In genomic region chr4:101601758-101602157, GRCm38 (mm10) we compare ENCODE assay signal across 9 mouse cellular contexts. TPM values are rescaled to one million over a fixed set of nuclear protein-coding genes. Genes with fewer than 3 reads are reported as not detected.
DNase-seq lines count a peak whose midpoint lies in the region; ATAC-seq and TF ChIP-seq lines count a peak whose summit lies in the region.
"Had no signal": no experiment of that assay in that cellular context is flagged by ENCODE, and none has a peak within 500 bp of the region (broad histone marks: within the 10 kb centered on the region; RNA-seq: fewer than 3 reads in every experiment).

No protein-coding gene starts in this region.

- no peak for ATAC-seq in liver, embryonic 11.5 days (replicated peaks; ENCODE audit: low FRiP score)
- ATAC-seq in megakaryocyte-erythroid progenitor cell, adult 5-6 weeks (replicated peaks; ENCODE audit: low FRiP score, low TSS enrichment, poor library complexity, severe bottlenecking) = peak; percentile 88

- intact Hi-C loops in heart, postnatal 25 days (cut with DNase I) = no loop called here

- H3K36me3 ChIP-seq in liver, adult 2 months (ENCODE audit: control insufficient read depth, insufficient read depth, low read length) = no peaks in the 10 kb centered on the region
- H3K36me3 ChIP-seq in liver, embryonic 11.5 days (ENCODE audit: control insufficient read depth, insufficient read depth, low read length) = no peaks in the 10 kb centered on the region
- no peaks in the 10 kb centered on the region for H3K36me3 ChIP-seq in heart, embryonic 10.5 days

- TF ChIP-seq CTCF in liver, adult 2 months (IDR thresholded peaks at IDR 0.05; ENCODE audit: low read depth, low read length) = peak; percentile 17; the same call in 1 of the 2 replicates
- peak; percentile 47; the same call in 1 of the 2 replicates for TF ChIP-seq CTCF in brain, embryonic 14.5 days (IDR thresholded peaks at IDR 0.05; ENCODE audit: borderline replicate concordance, extremely low read depth, insufficient read depth, insufficient read length)

- H3K27ac ChIP-seq in liver, adult 2 months (replicated peaks; ENCODE audit: insufficient read depth, low read depth, low read length) = no peak overlapping the region
- no peak overlapping the region for H3K27ac ChIP-seq in liver, embryonic 11.5 days (ENCODE audit: low read depth, low read length)
- H3K27ac ChIP-seq in heart, embryonic 10.5 days = no peak overlapping the region

- H3K27me3 ChIP-seq in liver, adult 2 months (ENCODE audit: control insufficient read depth, insufficient read depth, low read length) = no peaks in the 10 kb centered on the region
- H3K27me3 ChIP-seq in liver, embryonic 11.5 days (replicated peaks; ENCODE audit: control insufficient read depth, insufficient read depth, low read length) = no peaks in the 10 kb centered on the region
- no peaks in the 10 kb centered on the region for H3K27me3 ChIP-seq in heart, embryonic 10.5 days (ENCODE audit: insufficient read depth, poor library complexity, severe bottlenecking)

- no peak overlapping the region for H3K4me3 ChIP-seq in liver, adult 2 months (ENCODE audit: insufficient read depth, low read depth, low read length)
- H3K4me3 ChIP-seq in liver, embryonic 11.5 days (ENCODE audit: low read depth, low read length) = no peak overlapping the region
- no peak overlapping the region for H3K4me3 ChIP-seq in heart, embryonic 10.5 days

- H3K4me2 ChIP-seq in liver, embryonic 11.5 days = no peak overlapping the region

- H3K9me3 ChIP-seq in liver, embryonic 11.5 days (ENCODE audit: control insufficient read depth, low read length) = no peaks in the 10 kb centered on the region
- H3K9me3 ChIP-seq in heart, embryonic 10.5 days = no peaks in the 10 kb centered on the region

- no peaks in the 10 kb centered on the region for H3K79me2 ChIP-seq in liver, adult 2 months (ENCODE audit: control insufficient read depth, insufficient read depth, low read length)

- H3K4me1 ChIP-seq in liver, adult 2 months (ENCODE audit: control insufficient read depth, insufficient read depth, low read length) = no peaks in the 10 kb centered on the region
- H3K4me1 ChIP-seq in liver, embryonic 11.5 days (replicated peaks; ENCODE audit: control insufficient read depth, insufficient read depth, low read length) = no peaks in the 10 kb centered on the region
- H3K4me1 ChIP-seq in heart, embryonic 10.5 days = no peaks in the 10 kb centered on the region

- no peak for TF ChIP-seq POLR2A in liver, adult 2 months (IDR thresholded peaks at IDR 0.05; ENCODE audit: extremely low read depth, insufficient read depth, low read length)
- no peak for TF ChIP-seq POLR2A in brain, embryonic 14.5 days (IDR thresholded peaks at IDR 0.05; ENCODE audit: borderline replicate concordance, extremely low read depth, insufficient read depth, insufficient read length, poor library complexity, severe bottlenecking)

- H3K9ac ChIP-seq in liver, adult 2 months (ENCODE audit: low read depth, low read length) = no peak overlapping the region
- H3K9ac ChIP-seq in liver, embryonic 11.5 days (ENCODE audit: low read depth, low read length) = no peak overlapping the region

- peak; percentile 12 for DNase-seq in adrenal gland, postnatal 10 days
- no peak for DNase-seq in adrenal gland, postnatal 25 days
- no peak for DNase-seq in liver, adult 2 months (ENCODE audit: extremely low read depth, low read depth, low spot score)
- no peak for DNase-seq in liver, embryonic 11.5 days (ENCODE audit: low spot score)
- peak; percentile 41 for DNase-seq in brain, embryonic 14.5 days (ENCODE audit: low read depth)
- DNase-seq in heart, postnatal 25 days (ENCODE audit: low spot score) = no peak
- no peak for DNase-seq in heart, embryonic 10.5 days (ENCODE audit: low spot score)
- DNase-seq: spleen, adult 18-20 months had no signal

RNA-seq across cellular contexts. Expression of gene Leprot, which starts 45.8 kb away (rescaled TPM):
- total RNA-seq in adrenal gland, postnatal 10 days (2021) = 10 to 100 TPM; 55.3 to 63.0 TPM
- 57.8 and 81.7 TPM in 2 replicates for total RNA-seq in adrenal gland, postnatal 25 days (2021)
- 16.8 and 17.2 TPM in 2 replicates for total RNA-seq in liver, adult 2 months (2014; rRNA removed)
- polyA plus RNA-seq in liver, adult 2 months (2012; rRNA removed) = 15.0 and 18.7 TPM in 2 replicates
- 70.8 and 79.0 TPM in 2 replicates for polyA plus RNA-seq in liver, embryonic 11.5 days (2014; fragmentation: Nextera tagmentation; extraction: Ambion mirVana)
- polyA plus RNA-seq in brain, embryonic 14.5 days (2012; rRNA removed) = 83.5 and 100.0 TPM in 2 replicates
- total RNA-seq in megakaryocyte-erythroid progenitor cell, adult 5-6 weeks (2014; fragmentation: Nextera tagmentation) = 83.3 and 103 TPM in 2 replicates
- total RNA-seq in megakaryocyte-erythroid progenitor cell, adult 5-6 weeks (2017) = 116 and 138 TPM in 2 replicates
- total RNA-seq in heart, postnatal 25 days (2021) = 10 to 100 TPM; 24.5 to 28.1 TPM
- polyA plus RNA-seq in heart, embryonic 10.5 days (2016; fragmentation: Nextera tagmentation; extraction: Ambion mirVana) = 75.2 and 75.9 TPM in 2 replicates

Comparison
In these comparisons a context has a peak if more than half of its experiments do, and no peak if none do; other contexts are left out.
1. DNase-seq: peak in adrenal gland, postnatal 10 days (single experiment) and brain, embryonic 14.5 days (single experiment); none in adrenal gland, postnatal 25 days (single experiment), liver, adult 2 months (single experiment), liver, embryonic 11.5 days (single experiment), heart, postnatal 25 days (single experiment) and heart, embryonic 10.5 days (single experiment).